Mouse (Mus musculus) liver, embryonic 14.5 days (tissue): ENCODE measurements around the gene Zdhhc6. TPM values are rescaled to one million over a fixed set of nuclear protein-coding genes. Genes with fewer than 3 reads are reported as not detected.

Experiments used
- ATAC-seq: fragments of 200-750 bp; cut with Nextera tagmentation; 2 replicates; pipeline ENCODE4 v1.8.0; 2017; ENCODE audit warnings: moderate number of reproducible peaks, mild to moderate bottlenecking, moderate library complexity; ENCODE audit not compliant: insufficient read depth
- DNase-seq, 3 experiments: peaks; one replicate each; pipeline ENCODE4 v3.0.0-alpha.2; 2012 to 2013; ENCODE audit warnings: low read depth in 3 of 3, low spot score in 3 of 3
- H3K27ac ChIP-seq: fragments of 300-500 bp; sonication (generic); 2 replicates; pipeline ENCODE4 v1.5.1; 2014; ENCODE audit warnings: moderate library complexity, mild to moderate bottlenecking, control low read depth, inconsistent platforms
- H3K27me3 ChIP-seq: fragments of 300-500 bp; sonication (generic); 2 replicates; pipeline ENCODE4 v1.6.1; 2014; ENCODE audit warnings: mild to moderate bottlenecking, low read length, moderate library complexity; ENCODE audit not compliant: control insufficient read depth, insufficient read depth
- H3K36me3 ChIP-seq: fragments of 300-500 bp; sonication (generic); replicated peaks from 2 replicates; pipeline ENCODE4 v1.6.1; 2014; ENCODE audit warnings: low read depth; ENCODE audit not compliant: control insufficient read depth, insufficient read depth
- H3K4me1 ChIP-seq, 2 experiments: fragments of 200-500 bp in 1 of 2; fragments of 300-500 bp in 1 of 2; sonication (generic) in 1 of 2; replicated peaks; 2 replicates each; pipeline ENCODE4 v1.6.1; 2012 to 2014; ENCODE audit warnings: antibody characterized with exemption in 1 of 2, inconsistent platforms in 1 of 2, low read length in 1 of 2; ENCODE audit not compliant: control insufficient read depth in 2 of 2, insufficient read depth in 2 of 2
- H3K4me2 ChIP-seq: fragments of 300-500 bp; sonication (generic); 2 replicates; pipeline ENCODE4 v1.6.1; 2014; ENCODE audit warnings: low read depth, mild to moderate bottlenecking, control low read depth, moderate library complexity
- H3K4me3 ChIP-seq, 2 experiments: fragments of 200-500 bp in 1 of 2; fragments of 300-500 bp in 1 of 2; sonication (generic) in 1 of 2; 2 replicates each; pipeline ENCODE4 v1.5.1; 2012 to 2014; ENCODE audit warnings: low read depth in 2 of 2, low read length in 2 of 2, mild to moderate bottlenecking in 2 of 2, control low read depth in 1 of 2, inconsistent platforms in 1 of 2, moderate library complexity in 1 of 2; ENCODE audit not compliant: insufficient read depth in 1 of 2
- H3K9ac ChIP-seq: fragments of 300-500 bp; sonication (generic); replicated peaks from 2 replicates; pipeline ENCODE4 v1.6.1; 2014; ENCODE audit warnings: mild to moderate bottlenecking, control low read depth, moderate library complexity
- H3K9me3 ChIP-seq: fragments of 300-500 bp; sonication (generic); 2 replicates; pipeline ENCODE4 v1.6.1; 2016; ENCODE audit warnings: low read length, mixed read lengths; ENCODE audit not compliant: control insufficient read depth
- CTCF ChIP-seq: IDR thresholded peaks from 2 replicates; pipeline ENCODE4 v1.5.1; 2016; ENCODE audit warnings: antibody characterized with exemption, low read depth, control low read depth
- EP300 ChIP-seq: IDR thresholded peaks from 2 replicates; pipeline ENCODE4 v1.6.1; 2016; ENCODE audit warnings: antibody characterized with exemption, low read depth
- WGBS: fragments of 180-500 bp; shearing (Covaris S2); extraction: QIAGEN DNeasy Blood & Tissue Kit; methylation state at CpG from one replicate; pipeline ENCODE4 v1.1.7; 2014; ENCODE audit not compliant: insufficient replicate concordance; 5-methylcytosine and 5-hydroxymethylcytosine counted together
- polyA plus RNA-seq, 2 experiments: library from polyadenylated mRNA; depleted of rRNA in 1 of 2; stranded (reverse) in 1 of 2; unstranded in 1 of 2; fragments of >200 nt; fragmentation: Nextera tagmentation in 1 of 2; extraction: Ambion mirVana in 1 of 2; gene quantifications; 2 replicates each; pipeline versions ENCODE4 v1.2.1 to v1.2.3; 2012 to 2014

The Zdhhc6 gene
- 10.6 and 14.2 TPM in 2 replicates for polyA plus RNA-seq (2012; rRNA removed)
- 51.3 and 51.7 TPM in 2 replicates for polyA plus RNA-seq (2014; fragmentation: Nextera tagmentation; extraction: Ambion mirVana)

- peak; percentile 79 for ATAC-seq
- DNase-seq, result peak in 1 of 3 experiments; percentile 28
- Histone ChIP-seq H3K9me3 (no peaks in the 10 kb centered on the region), H3K27me3 (no peaks in the 10 kb centered on the region), H3K4me2 (peak within 1 kb of the TSS; percentile 83), H3K4me1 (peaks cover 8 to 14% of the 10 kb centered on the region in 2 experiments; a peak in 3 of 4 replicates), H3K36me3 (peaks cover 14% of the 10 kb centered on the region), H3K9ac (peak within 1 kb of the TSS; percentile 82), H3K27ac (peak within 1 kb of the TSS; percentile 74), H3K4me3 (peak within 1 kb of the TSS; percentile 85)
- under 1% methylated on average over 60 of the region's 60 CpGs for WGBS
- TF ChIP-seq CTCF (0 out of 2 replicates have a peak, but pooled peaks have one; percentile 14), EP300 (no peak)
Measured at GRCm38 (mm10) chr19:55315452-55316108, at the start of gene Zdhhc6. TSS of gene Zdhhc6 (minus strand) at chr19:55316032.

- Histone ChIP-seq H3K36me3 (no peaks in the 10 kb centered on the region), H3K27ac (no peak overlapping the region), H3K4me1 (no peaks in the 10 kb centered on the region), H3K4me2 (no peak overlapping the region), H3K27me3 (no peaks in the 10 kb centered on the region), H3K4me3 (no peak overlapping the region), H3K9ac (no peak overlapping the region), H3K9me3 (no peaks in the 10 kb centered on the region)
- DNase-seq (no peak), ATAC-seq (no peak)
- WGBS, result 84% methylated on average over 9 of the region's 9 CpGs
- no peak for TF ChIP-seq EP300
Measured at GRCm38 (mm10) chr19:55362606-55363005, 46.8 kb upstream of the Zdhhc6 start.

GRCm38 (mm10) chr19:55350673-55351378, 35.0 kb upstream of the Zdhhc6 start:
- Histone ChIP-seq H3K9ac (no peak overlapping the region), H3K4me3 (no peak overlapping the region), H3K27me3 (no peaks in the 10 kb centered on the region), H3K4me2 (no peak overlapping the region), H3K4me1 (peaks cover 2 to 9% of the 10 kb centered on the region in 2 experiments; a peak in 2 of 4 replicates), H3K36me3 (no peaks in the 10 kb centered on the region), H3K9me3 (no peaks in the 10 kb centered on the region), H3K27ac (no peak overlapping the region)
- ATAC-seq, result no peak
- WGBS, result 76% methylated on average over 9 of the region's 9 CpGs
- DNase-seq, result no peak
- no peak for TF ChIP-seq CTCF
- no peak for TF ChIP-seq EP300

GRCm38 (mm10) chr19:55348187-55348586, 32.4 kb upstream of the Zdhhc6 start:
- no peak overlapping the region for H3K9ac ChIP-seq
- 34% methylated on average over 3 of the region's 3 CpGs for WGBS
- H3K4me2 ChIP-seq, result no peak overlapping the region
- no peak for ATAC-seq
- DNase-seq, result no peak
- H3K27ac ChIP-seq, result no peak overlapping the region
- H3K27me3 ChIP-seq, result no peaks in the 10 kb centered on the region
- no peaks in the 10 kb centered on the region for H3K36me3 ChIP-seq
- no peak overlapping the region for H3K4me3 ChIP-seq
- TF ChIP-seq CTCF (no peak), EP300 (no peak)
- peaks cover 2 to 9% of the 10 kb centered on the region in 2 experiments; a peak in 2 of 4 replicates for H3K4me1 ChIP-seq
- no peaks in the 10 kb centered on the region for H3K9me3 ChIP-seq

GRCm38 (mm10) chr19:55343274-55343673, 27.4 kb upstream of the Zdhhc6 start:
- H3K4me2 ChIP-seq, result no peak overlapping the region
- 77% methylated on average over 9 of the region's 9 CpGs for WGBS
- ATAC-seq, result no peak
- no peaks in the 10 kb centered on the region for H3K27me3 ChIP-seq
- H3K27ac ChIP-seq, result no peak overlapping the region
- TF ChIP-seq EP300 (no peak), CTCF (no peak)
- H3K9me3 ChIP-seq, result no peaks in the 10 kb centered on the region
- H3K4me1 ChIP-seq, result peaks cover 5 to 8% of the 10 kb centered on the region in 2 experiments; a peak in 3 of 4 replicates
- DNase-seq, result no peak
- H3K4me3 ChIP-seq, result no peak overlapping the region
- H3K36me3 ChIP-seq, result no peaks in the 10 kb centered on the region
- no peak overlapping the region for H3K9ac ChIP-seq
